Mouse (Mus musculus) layer of hippocampus, postnatal 10 days (tissue): Measurements from ENCODE around the gene Drd2. TPM values are rescaled to one million over a fixed set of nuclear protein-coding genes. Genes with fewer than 3 reads are reported as not detected.

Experiments used
- DNase-seq, 2 experiments: peaks; one replicate each; pipeline ENCODE4 v3.0.0; 2021; ENCODE audit warnings: low spot score in 2 of 2
- long read RNA-seq: library from polyadenylated mRNA; stranded (forward); transcript quantifications from one replicate; pipeline ENCODE4 v2.0.0, GENCODE M21; 2023
- total RNA-seq, 2 experiments: library from RNA; stranded (reverse); gene quantifications; 2 replicates each; pipeline ENCODE4 v1.2.3; 2021

Gene Drd2
- 1 to 10 TPM; 3.6 to 4.3 TPM for total RNA-seq
- long read RNA-seq: 0 reads

DNA sequence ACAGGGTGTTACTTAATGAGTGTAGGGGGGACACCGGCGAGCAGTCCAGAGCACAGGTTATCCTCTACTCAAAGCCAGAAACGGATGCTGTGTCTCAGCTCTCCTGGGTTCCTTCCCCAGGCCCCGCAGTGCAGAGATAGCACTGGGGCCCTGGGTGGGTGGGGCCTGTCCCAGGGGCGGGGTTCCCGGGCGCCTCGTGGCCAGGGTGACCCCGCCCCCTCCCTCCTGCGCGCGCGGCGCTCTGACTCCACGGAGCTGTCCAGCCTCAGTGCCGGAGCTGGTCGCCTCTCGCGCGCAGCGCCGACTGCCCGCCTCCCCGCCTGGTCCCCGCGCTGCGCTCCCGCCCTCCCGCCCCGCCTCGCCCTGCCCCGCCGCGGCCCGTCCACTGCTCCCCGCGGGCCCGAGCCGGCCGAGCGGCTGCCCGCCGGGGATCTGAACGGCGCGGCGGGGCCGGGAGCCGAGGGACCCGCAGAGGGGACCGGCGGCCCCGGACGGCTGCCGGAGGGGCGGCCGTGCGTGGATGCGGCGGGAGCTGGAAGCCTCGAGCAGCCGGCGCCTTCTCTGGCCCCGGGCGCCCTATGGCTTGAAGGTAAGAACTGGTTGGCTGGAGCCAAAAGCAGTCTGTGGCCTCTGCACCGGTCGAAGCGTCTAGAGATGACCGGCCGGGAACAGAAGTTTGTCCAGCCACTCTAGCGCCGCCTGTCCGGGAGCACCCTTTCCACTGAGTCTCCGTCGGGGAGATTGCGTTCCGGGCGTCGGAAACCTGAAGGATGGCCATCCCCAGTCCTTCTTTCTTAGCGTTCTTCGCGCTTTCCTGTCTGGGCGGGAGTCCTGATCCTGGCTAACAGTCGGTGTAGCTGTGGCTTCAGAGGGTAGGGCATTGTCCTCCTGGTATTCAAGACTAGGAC is at the start of gene Drd2:
Gene Drd2 (plus strand): TSS at position 492 of the 908 bp plus-strand sequence.
- peak; percentile 19 to 49 for DNase-seq

DNA sequence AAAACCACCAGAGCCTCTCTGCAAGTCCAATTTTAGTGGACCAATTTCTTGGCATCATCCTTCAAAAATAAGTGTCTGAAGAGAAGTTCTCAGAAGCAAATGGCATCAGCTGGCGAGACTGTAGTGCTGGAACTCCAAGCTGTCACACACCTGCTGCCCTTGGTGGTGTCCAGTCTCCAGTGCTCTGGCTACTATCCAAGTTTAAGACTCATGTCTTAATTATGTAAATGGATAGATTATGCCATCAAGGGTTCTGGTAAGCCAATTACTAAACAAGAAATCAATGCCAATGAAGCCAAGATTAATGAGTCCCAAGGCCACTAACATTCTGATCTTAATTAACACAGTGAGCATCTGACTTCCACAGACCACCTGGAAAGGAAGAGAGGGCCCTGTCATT is 45.3 kb upstream of the Drd2 start:
- DNase-seq: no peak

DNA sequence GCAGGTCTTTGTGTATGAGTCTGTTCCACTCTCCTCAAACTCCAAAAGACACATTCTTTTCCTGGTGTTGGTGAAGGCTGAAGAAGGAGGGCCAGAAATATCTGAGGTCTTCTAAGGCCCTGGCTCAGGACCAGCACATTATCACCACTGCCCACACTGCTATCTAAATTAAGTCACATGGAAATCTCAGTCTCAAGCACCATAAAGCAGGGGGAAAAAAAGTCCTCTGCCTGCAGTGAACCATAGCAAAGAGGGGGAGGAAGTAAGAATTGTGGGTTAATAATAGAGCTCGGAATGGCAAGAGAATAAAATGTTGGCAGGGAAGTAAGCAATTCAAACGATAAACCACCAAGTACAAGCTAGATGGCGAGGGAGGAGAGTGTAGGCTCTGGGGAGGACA is 32.9 kb upstream of the Drd2 start:
- DNase-seq: no peak

DNA sequence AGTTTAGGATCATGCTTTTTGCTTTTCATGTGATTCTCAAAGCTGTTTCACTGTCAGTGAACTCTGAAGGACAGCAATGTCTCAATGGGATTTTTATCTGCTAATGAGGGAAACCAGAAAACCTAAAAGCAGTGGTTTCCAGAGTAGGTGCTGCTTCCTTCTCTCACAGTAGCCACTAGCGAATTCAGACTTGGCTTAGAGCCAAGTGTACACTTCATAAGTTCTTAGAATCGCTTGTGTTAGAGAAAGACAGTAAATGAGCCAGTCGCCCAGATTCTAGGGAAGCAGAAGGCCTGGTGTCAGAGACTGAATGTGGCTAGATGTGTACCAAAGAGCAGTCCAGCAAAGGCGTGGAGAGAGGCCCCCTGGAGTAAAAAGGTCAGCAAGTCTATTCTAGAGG is 29.6 kb upstream of the Drd2 start:
- no peak for DNase-seq

DNA sequence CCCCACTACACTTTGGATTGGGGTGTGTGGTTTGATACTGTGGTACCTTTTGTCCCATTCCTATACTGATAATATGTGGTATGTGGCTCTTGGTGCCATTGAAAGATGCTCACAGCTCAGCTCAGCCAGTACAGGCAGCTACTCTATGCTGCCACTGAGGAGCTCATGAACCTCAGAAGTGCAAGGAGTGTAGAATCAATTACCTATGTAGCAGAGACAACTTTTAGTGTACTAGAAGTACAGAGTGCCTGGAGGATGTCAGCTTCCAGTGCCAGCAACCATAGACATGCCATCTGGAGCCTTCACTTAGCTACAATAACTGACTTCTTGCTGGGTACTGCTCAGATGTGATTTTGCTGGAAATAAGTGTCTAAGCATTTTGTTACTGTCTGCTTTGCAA is 21.8 kb upstream of the Drd2 start:
- DNase-seq: no peak

DNA sequence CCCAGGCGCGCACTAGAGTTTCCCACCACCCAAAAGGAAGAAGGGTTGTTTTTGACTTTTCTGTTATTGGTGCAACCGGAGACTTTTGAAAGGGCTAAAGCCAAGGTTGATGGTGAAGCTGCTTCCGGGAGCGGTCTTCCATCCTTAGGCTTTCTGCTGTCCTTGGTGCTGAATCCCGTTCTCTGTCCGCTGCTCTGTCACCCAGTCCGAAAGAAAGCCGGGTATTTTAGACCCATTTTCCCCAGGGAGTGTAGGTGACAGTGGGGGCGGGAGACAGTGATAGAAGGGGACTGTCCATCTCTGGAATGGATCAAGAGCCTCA is 578 bp downstream of the Drd2 start:
- DNase-seq: peak; percentile 37 to 41

DNA sequence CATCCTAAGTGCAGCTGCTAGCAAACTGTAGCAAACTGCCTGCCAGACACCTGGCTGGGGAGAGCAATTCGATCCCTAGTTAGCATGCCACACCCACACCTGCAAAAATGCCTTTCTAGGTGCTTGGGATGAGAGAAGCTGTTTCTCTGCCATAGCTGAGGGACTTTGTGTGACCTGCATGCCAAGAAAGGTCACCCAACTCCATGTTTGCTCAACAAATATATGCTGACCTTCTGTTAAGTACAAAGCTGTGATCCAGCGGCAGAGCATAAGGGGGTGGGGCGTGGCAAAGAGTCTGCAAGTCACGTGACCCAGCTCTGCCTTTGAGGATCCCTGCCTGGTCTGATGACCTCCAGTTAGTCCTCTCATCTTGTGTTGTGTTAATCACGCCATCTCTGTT is 25.3 kb downstream of the Drd2 start:
- DNase-seq: no peak

DNA sequence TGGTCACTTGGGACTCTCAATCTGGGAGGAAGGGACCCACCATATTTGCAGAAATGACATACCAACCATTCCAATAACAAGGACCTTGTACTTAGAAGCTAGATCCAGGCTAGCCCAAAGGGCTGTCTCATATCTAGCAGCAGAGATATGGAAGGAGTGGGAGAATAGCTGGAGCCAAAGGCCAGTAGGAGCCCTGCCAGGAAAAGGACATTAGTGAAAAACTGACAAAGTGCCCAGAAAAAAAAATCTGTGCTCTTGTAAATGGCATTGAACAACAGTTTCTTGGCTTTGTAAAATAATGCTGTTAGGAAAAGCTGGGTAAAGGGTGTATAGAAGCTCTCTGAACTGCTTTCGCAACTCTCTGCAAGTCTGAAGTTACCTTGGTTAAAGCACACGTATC is 33.5 kb downstream of the Drd2 start:
- DNase-seq: no peak

DNA sequence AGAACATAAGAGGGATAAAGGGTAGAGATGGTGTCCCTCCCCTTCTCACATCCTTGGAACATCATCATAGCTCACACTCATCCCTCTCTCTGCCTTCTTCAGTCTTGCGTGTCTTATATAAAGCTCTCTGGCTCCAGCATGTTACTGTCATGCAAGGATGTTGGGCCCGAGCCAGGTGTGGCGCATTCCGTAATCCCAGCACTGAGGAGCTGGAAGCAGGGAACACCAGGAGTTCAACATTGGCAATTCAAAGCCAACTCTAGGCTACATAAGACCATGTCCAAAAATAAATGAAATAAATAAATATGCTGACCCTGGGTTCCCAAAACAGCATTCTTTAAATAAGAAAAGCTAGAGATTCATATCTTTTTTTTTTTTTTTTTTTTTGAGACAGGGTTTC is 39.5 kb downstream of the Drd2 start:
- no peak for DNase-seq

DNA sequence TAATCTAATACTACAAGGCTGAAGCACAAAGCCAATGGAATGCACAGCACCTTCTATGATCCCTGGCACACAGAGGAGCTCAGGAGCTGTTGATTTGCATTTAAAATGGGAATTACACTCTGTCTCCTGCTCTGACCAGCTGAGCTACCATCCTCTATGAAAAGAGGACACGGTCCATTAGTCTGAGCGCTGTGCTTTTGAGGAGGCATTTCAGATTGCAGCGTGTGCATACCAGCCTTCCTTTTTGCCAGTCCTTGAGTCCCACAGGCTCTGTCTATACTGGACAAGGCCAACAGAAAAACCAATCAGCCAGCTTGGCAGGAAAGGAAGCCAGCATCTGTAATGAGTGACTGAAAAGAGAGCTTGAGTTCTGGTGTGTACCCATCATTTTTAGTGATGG is 43.6 kb downstream of the Drd2 start:
- DNase-seq: no peak

DNA sequence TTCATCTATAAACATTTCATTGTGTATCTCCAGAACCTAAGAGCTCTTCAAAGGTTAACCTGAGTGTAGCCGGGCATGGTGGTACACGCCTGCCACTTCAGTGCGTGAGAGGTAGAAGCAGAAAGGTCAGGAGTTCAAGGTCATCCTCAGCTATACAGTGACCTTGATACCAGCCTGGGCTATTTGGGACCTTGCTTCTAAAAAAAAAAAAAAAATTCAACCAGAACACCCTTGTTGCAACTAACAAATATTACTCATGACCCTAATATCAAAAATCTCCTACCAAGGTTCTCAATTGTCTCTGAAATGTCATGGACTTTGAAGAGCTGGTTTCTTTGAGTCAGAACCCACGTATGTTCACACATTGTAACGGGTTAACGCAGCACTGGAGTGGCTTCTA is 44.4 kb downstream of the Drd2 start:
- DNase-seq: no peak

DNA sequence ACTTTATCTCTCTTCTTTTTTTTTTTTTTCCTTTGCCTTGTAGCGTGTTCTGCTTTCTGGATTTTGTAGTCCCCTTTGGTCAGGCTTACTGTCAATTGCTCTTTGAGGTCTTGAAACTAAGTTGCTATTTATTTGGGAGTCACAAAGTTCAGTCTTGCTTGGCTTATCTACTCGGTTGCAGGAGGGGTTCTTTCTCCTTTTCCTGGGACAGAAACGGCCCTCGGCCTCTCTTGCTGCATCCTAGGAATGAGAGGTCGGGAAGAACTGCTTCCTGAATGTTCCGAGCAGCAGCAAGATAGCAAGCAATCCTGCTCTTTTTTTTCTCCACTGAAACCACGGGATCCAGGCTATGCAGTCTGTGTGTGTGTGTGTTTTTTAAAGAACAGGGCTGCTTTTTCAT is 44.9 kb downstream of the Drd2 start:
- no peak for DNase-seq

DNA sequence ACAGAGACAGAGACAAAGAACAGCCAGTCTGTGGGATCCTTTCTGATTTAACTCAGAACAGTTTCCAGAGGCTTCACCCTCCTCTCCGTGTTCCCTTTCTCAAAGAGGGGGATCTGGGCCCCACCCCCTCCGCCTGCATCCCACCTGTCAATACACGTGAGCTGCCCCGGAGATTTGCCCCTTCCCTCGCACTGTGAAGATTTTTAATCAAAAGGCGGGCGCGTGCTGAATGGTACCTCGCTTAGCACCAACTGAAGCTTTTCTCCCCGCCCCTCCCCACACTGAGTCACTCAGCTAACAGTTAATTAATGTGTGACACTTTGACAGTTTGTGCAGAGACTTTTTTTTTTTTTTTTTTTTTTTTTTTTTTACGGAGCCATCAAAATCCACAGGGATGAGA is 45.7 kb downstream of the Drd2 start:
- DNase-seq: peak in 1 of 2 experiments; percentile 8

DNA sequence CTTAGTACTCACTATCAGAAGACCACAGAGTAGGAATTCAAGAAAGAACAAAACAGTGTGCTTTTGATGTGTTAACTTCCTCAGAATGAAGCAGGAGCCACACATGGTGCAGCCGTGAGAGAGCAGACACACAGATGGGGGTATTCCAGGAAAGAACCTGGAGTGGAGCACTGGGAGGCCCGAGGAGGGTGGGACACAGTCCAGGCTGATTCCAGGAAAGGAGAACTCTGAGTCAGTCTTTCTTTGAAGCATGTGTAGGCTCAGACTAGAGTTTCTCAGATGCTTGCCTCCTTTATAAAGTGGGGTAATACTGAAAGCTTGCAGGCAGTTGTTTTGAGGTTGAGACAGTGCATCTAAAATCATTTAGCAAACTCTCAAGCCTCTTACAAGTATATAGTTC is 51.8 kb downstream of the Drd2 start:
- no peak for DNase-seq

DNA sequence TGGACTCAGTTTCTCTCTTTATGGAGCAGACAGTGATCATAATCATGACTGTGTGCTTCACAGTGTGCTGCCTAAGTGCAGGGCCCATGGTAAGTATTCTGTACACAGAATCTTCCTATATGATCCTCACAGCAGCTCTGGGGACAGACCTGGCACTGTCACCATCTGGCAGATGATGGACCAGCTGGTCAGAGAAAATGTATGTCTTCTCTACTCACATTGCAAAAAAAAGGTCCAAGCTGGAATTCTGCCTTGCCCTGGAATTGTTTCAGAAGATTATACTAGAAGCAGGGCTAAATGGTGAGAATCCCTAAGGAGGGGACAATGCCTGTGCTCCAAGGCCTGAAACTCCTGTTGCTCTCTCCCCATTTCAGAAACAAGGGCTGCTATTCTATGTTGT is 55.6 kb downstream of the Drd2 start:
- no peak for DNase-seq

DNA sequence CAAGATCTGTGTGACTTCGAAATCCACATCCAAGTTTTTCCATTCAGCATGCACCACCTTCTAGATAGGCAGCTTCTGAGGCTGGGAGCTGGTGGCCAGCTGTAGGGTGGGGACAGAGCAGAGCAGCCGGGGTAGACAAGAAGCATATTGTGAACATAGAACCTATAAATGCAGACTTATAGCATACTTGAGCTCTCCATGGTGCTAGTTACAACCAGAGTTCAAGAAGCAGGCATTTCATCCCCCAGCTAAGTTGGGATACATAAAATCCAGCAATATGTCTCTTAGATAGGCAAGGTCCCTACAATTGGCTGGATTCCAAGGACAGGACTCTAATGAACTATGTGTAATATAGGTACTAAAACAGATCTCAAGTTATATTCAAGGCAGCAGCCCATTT is 63.3 kb downstream of the Drd2 start:
- DNase-seq: no peak

DNA sequence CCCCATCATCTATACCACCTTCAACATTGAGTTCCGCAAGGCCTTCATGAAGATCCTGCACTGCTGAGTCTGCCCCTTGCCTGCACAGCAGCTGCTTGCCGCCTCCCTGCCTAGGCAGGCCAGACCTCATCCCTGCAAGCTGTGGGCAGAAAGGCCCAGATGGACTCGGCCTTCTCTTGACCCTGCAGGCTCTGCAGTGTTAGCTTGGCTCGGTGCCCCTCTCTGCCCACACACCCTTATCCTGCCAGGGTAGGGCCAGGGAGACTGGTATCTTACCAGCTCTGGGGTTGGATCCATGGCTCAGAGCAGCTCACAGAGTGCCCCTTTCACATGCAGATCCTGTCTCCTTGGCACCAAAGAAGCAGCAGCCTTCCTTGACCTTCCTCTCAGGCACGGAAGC is 66.6 kb downstream of the Drd2 start:
- DNase-seq: no peak

DNA sequence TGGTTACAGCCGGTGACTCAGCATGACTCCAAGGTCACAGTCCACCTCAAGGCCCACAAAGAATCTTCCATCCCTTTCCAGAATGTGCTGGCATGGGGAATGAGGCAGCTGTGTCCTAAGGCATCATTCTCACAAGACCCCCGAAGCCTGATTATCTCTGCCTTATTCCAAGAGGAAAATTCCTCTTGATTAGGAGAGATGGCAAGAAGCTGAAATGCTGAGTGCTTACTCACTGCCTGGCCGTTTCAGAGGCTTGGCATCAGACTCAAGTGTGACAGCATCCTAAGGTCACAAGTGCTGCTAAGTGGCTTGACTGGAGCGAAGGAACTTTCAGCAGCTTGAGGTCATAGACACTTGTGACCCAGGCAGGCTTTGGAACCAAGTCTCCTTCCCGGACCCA is 70.2 kb downstream of the Drd2 start:
- DNase-seq: no peak

DNA sequence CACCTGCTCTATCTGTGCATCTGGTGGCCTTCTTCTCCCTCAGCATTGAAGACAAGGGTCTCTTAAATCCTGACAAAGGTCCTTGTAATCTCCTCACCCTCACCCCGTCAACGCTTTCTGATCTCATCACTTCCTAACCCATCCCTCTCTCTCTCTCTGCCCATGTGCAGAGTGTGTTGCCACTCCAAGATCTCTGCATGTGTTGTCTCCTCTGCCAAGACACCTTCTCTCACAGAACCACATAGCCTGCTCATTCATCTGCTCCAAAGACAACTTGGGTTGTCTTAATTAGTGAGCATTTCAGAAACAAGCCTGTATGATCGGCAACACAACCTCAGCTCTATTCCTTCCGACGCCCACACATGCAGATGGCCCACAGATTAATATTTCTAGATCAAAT is 83.4 kb downstream of the Drd2 start:
- DNase-seq: no peak

DNA sequence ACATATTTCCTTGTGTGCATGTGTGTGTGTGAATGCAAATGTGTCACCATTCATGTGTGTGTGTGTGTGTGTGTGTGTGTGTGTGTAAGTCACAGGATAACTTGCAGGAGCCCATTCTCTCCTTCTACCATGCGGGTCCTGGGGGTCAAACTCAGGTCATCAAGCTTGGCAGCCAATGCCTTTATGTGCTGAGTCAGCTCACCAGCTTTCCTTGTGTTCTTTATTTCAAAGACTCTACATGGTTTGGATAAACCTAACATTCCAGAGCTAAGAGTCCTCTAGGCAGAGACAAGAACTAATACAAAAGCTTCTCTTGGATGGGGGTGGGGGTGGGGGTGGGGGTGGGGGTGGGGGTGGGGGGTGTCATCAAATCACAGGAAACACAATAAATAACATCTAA is 85.2 kb downstream of the Drd2 start:
- DNase-seq: no peak

DNA sequence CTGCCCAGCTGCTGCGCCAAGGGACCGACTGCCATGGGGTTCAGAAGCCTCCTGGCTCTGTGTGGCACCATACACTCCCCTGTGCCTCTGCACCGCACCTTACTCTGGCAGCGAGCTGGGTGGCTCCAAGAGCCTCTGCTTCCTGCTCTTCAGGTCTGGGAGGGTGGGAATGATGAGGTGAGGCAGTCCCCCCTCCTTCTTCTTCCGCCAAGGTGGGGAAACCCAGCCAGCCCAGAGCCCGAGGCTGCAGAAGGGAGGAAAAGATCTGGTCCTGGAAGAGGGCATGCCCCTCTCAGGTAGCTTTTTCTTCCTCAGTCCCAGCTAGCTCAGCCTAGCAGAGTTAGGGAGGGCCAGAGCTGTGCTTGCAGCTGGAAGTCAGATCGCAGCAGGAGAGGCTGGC is 86.5 kb downstream of the Drd2 start, which contains the start of gene Ankk1:
Gene Ankk1 (minus strand): TSS at position 101 of the 400 bp plus-strand sequence.
- DNase-seq: no peak

DNA sequence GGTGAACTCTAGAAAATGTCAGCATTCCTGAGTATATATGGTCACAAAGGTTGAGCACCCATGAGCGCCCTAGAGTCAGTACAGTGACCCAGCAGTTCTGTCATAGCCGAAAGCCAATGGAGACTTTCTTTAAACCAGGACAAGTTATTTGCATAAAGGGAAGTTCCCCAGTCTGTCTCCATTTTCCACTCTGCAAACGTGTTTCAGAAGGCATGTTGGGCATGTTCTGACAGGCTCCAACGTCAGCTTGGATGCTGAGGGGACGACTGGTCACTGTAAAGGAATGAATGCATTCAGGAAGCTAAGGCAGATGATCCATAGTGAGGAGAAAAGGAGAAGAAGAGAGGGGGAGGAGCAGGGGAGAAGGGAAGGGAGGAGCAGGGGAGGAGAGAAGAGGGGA is 87.1 kb downstream of the Drd2 start:
- no peak for DNase-seq

DNA sequence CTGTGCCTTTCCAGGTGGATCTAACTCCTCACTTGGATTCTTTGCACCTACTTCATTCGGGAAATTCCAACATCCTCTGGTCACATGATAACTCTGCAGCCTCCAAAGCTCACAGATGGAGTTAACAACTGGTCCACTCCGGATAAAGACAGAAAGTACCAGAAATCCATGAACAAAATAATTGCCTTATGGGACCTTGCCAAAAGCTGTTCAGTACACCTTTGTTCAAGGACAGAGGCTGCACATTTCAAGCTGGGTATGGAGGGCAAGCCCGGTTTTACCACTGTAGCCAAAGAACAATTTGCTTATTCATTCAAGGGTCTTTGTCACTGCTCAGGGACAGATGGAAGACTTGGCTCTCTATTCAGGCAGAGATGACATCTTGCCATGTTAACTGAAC is 102.2 kb downstream of the Drd2 start:
- DNase-seq: no peak
